Mouse (Mus musculus) E14TG2a.4 (cell line): Measurements from ENCODE around the gene Gfy.

ENCODE experiments used
- CTCF ChIP-seq: conservative IDR thresholded peaks from 2 replicates; pipeline ENCODE4 v1.5.1; 2014; ENCODE audit warnings: low read length
- NANOG ChIP-seq: IDR thresholded peaks from 2 replicates; pipeline ENCODE4 v1.6.1; 2014; ENCODE audit warnings: borderline replicate concordance, low read length, mixed read lengths
- POU5F1 ChIP-seq: IDR thresholded peaks from 2 replicates; pipeline ENCODE4 v1.6.1; 2014; ENCODE audit warnings: low read length, borderline replicate concordance

DNA sequence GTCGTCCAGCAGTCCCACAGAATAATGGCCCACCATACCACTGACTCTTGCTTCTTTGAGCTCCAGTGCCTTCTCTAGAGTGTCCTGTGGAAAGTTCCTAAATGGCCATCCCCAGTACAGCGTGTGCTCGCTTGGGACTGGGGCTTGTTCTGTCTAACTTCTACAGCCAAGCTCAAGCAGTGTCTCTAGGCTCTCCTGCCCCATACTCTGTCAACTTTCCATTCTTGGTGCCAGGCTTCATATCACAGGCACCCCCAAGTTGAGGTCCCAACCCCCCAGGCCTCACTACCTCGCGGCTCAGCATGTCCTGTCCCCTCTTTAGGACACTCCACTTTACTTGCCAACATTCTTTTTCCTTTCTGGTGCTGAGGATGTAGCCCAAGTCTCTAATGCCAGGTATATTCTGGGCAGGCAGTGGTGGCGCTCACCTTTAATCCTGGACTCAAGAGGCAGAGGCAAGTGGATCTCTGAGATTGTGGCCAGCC lies 19.0 kb downstream of the Gfy start:
- TF ChIP-seq CTCF, result no peak
- TF ChIP-seq NANOG, result no peak
- no peak for TF ChIP-seq POU5F1
